Mouse (Mus musculus) CD4-positive, CD25-positive, alpha-beta regulatory T cell, adult 9 weeks (primary cell): ENCODE results near the gene Gjd3. TPM values are rescaled to one million over a fixed set of nuclear protein-coding genes. Genes with fewer than 3 reads are reported as not detected.

Experiments used
- polyA plus RNA-seq: library from polyadenylated mRNA; unstranded; fragments of 100-300 nt; shearing (Covaris generic); gene quantifications from one replicate; pipeline ENCODE4 v1.2.1, GENCODE M21; 2017

Gjd3 gene
- not detected for polyA plus RNA-seq

GRCm38 (mm10) chr11:98982773-98983133 lies at the start of gene Gjd3:
Gene Gjd3 (minus strand): TSS chr11:98983016.

GRCm38 (mm10) chr11:99023500-99024467 lies 41.0 kb upstream of the Gjd3 start, which contains the start of gene Top2a:
Gene Top2a (minus strand): TSS chr11:99024189.

Other genes starting within 250 kb of the Gjd3 start
- gene Thra, start 242.4 kb downstream of the Gjd3 start, polyA plus RNA-seq: 6.6 TPM
- 11.5 TPM for gene Nr1d1, start 207.7 kb downstream of the Gjd3 start, polyA plus RNA-seq
- gene Msl1, start 187.5 kb downstream of the Gjd3 start, polyA plus RNA-seq: 10.9 TPM
- 10.2 TPM for gene Casc3, start 178.1 kb downstream of the Gjd3 start, polyA plus RNA-seq
- 0.35 TPM for gene Rapgefl1, start 146.2 kb downstream of the Gjd3 start, polyA plus RNA-seq
- 4.9 TPM for gene Wipf2, start 119.4 kb downstream of the Gjd3 start, polyA plus RNA-seq
- 3.2 TPM for gene Cdc6, start 75.2 kb downstream of the Gjd3 start, polyA plus RNA-seq
- gene Rara, start 55.2 kb downstream of the Gjd3 start, polyA plus RNA-seq: 32.8 TPM
- gene Top2a, start 41.2 kb upstream of the Gjd3 start, polyA plus RNA-seq: 16.8 TPM
- gene Igfbp4, start 58.2 kb upstream of the Gjd3 start, polyA plus RNA-seq: 70.5 TPM
- 0.14 TPM for gene Tns4, start 106.3 kb upstream of the Gjd3 start, polyA plus RNA-seq
- gene Ccr7, start 172.1 kb upstream of the Gjd3 start, polyA plus RNA-seq: 633 TPM
- gene Smarce1, start 248.0 kb upstream of the Gjd3 start, polyA plus RNA-seq: 236 TPM